Mouse (Mus musculus): ENCODE measurements around the gene Gpr152. TPM values are rescaled to one million over a fixed set of nuclear protein-coding genes. Genes with fewer than 3 reads are reported as not detected.

The Gpr152 gene
- not detected in 2 replicates for polyA plus RNA-seq (2014; fragmentation: Nextera tagmentation; extraction: Ambion mirVana)

GRCm38 (mm10) chr19:4139446-4139845, at the start of gene Gpr152:
Gene Gpr152 (plus strand): TSS chr19:4139787.
- no peak for ATAC-seq (ENCODE audit: insufficient number of reproducible peaks, insufficient read depth, low FRiP score, low read depth)
- Histone ChIP-seq H3K4me3 (ENCODE audit: control insufficient read depth in 1 of 2, insufficient read depth in 1 of 2, low read depth in 1 of 2, low read length in 2 of 2) (no peak within 1 kb of the TSS), H3K36me3 (ENCODE audit: control insufficient read depth, insufficient read depth, low read length) (no peaks in the 10 kb centered on the region), H3K4me2 (ENCODE audit: low read length) (no peak within 1 kb of the TSS), H3K27me3 (ENCODE audit: control insufficient read depth, insufficient read depth, low read length) (0 out of 2 replicates have a peak, but pooled peaks cover 7% of the 10 kb centered on the region), H3K27ac (replicated peaks in 1 of 2; ENCODE audit: control insufficient read depth in 1 of 2, insufficient read depth in 1 of 2, low read depth in 2 of 2, low read length in 2 of 2) (no peak within 1 kb of the TSS), H3K9me3 (ENCODE audit: control insufficient read depth, low read length) (no peaks in the 10 kb centered on the region), H3K9ac (ENCODE audit: low read length) (no peak within 1 kb of the TSS), H3K4me1 (ENCODE audit: control insufficient read depth in 2 of 2, insufficient read depth in 2 of 2, low read length in 2 of 2) (no peaks in the 10 kb centered on the region; a peak in 1 of 4 replicates)
- WGBS, result 74% methylated on average over 2 of the region's 2 CpGs

DNA sequence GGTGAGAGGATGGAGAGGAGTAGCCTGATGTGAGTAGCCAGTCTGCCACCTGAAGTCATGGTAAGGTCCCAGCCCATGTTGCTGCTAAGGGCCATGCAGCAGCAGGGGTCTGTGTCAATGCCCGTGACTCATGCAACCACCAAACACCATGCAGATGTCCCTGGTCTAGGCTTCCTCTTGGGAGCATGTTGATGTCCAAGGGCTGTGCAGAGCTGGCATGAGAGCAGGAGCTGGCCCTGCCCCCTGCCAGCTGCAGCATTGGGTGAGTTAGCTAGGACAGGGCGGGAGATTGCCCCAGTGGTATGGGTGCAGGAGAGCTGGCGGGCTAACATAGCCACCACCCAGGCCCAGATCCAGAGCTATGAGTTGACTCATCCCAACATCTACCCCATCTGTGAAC, 49.1 kb upstream of the Gpr152 start:
- no peak overlapping the region for H3K27ac ChIP-seq (replicated peaks in 1 of 2; ENCODE audit: control insufficient read depth in 1 of 2, insufficient read depth in 1 of 2, low read depth in 2 of 2, low read length in 2 of 2)

GRCm38 (mm10) chr19:4091383-4091782, 48.2 kb upstream of the Gpr152 start:
- 37% methylated on average over 2 of the region's 2 CpGs for WGBS
- ATAC-seq (ENCODE audit: insufficient number of reproducible peaks, insufficient read depth, low FRiP score, low read depth), result no peak
- peaks cover 9% of the 10 kb centered on the region for H3K27me3 ChIP-seq (ENCODE audit: control insufficient read depth, insufficient read depth, low read length)

More for the DNA sequence above, 49.1 kb upstream of the Gpr152 start:
- Histone ChIP-seq H3K4me2 (ENCODE audit: low read length) (no peak overlapping the region), H3K9me3 (ENCODE audit: control insufficient read depth, low read length) (no peaks in the 10 kb centered on the region), H3K4me3 (ENCODE audit: control insufficient read depth in 1 of 2, insufficient read depth in 1 of 2, low read depth in 1 of 2, low read length in 2 of 2) (no peak overlapping the region), H3K36me3 (ENCODE audit: control insufficient read depth, insufficient read depth, low read length) (no peaks in the 10 kb centered on the region), H3K27me3 (ENCODE audit: control insufficient read depth, insufficient read depth, low read length) (peaks cover 9% of the 10 kb centered on the region), H3K4me1 (ENCODE audit: control insufficient read depth in 2 of 2, insufficient read depth in 2 of 2, low read length in 2 of 2) (peaks cover 5 to 9% of the 10 kb centered on the region in 2 experiments; a peak in 3 of 4 replicates), H3K9ac (ENCODE audit: low read length) (no peak overlapping the region)
- ATAC-seq (ENCODE audit: insufficient number of reproducible peaks, insufficient read depth, low FRiP score, low read depth), result no peak
- 81% methylated on average over 3 of the region's 3 CpGs for WGBS

DNA sequence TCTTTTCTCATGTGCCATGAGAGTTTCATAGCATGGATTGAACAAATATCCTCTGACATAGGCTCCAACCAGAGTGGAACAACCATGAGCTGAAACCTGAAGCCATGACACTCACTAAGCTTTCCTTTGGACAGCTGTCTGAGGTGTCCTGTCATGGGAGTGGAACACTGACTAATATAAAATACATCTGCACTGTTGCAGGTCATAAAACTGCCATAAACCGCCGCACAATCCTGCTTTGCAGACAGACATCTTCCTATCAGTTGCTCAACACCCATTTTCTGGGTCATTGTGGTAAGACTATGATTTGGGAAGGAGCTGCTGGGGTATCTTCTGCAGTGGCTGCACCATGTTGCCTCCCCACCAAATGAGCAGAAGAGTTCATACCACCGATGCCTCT, 46.8 kb upstream of the Gpr152 start:
- Histone ChIP-seq H3K27ac (replicated peaks in 1 of 2; ENCODE audit: control insufficient read depth in 1 of 2, insufficient read depth in 1 of 2, low read depth in 2 of 2, low read length in 2 of 2) (no peak overlapping the region), H3K9ac (ENCODE audit: low read length) (no peak overlapping the region), H3K4me3 (ENCODE audit: control insufficient read depth in 1 of 2, insufficient read depth in 1 of 2, low read depth in 1 of 2, low read length in 2 of 2) (no peak overlapping the region), H3K4me2 (ENCODE audit: low read length) (no peak overlapping the region), H3K9me3 (ENCODE audit: control insufficient read depth, low read length) (no peaks in the 10 kb centered on the region), H3K4me1 (ENCODE audit: control insufficient read depth in 2 of 2, insufficient read depth in 2 of 2, low read length in 2 of 2) (peaks cover 1 to 4% of the 10 kb centered on the region in 2 experiments; a peak in 3 of 4 replicates), H3K27me3 (ENCODE audit: control insufficient read depth, insufficient read depth, low read length) (peaks cover 9% of the 10 kb centered on the region), H3K36me3 (ENCODE audit: control insufficient read depth, insufficient read depth, low read length) (no peaks in the 10 kb centered on the region)
- WGBS, result 88% methylated on average over 3 of the region's 3 CpGs
- ATAC-seq (ENCODE audit: insufficient number of reproducible peaks, insufficient read depth, low FRiP score, low read depth), result no peak

More at GRCm38 (mm10) chr19:4091383-4091782, 48.2 kb upstream of the Gpr152 start:
- H3K27ac ChIP-seq (replicated peaks in 1 of 2; ENCODE audit: control insufficient read depth in 1 of 2, insufficient read depth in 1 of 2, low read depth in 2 of 2, low read length in 2 of 2), result no peak overlapping the region
- no peaks in the 10 kb centered on the region for H3K9me3 ChIP-seq (ENCODE audit: control insufficient read depth, low read length)
- H3K4me3 ChIP-seq (ENCODE audit: control insufficient read depth in 1 of 2, insufficient read depth in 1 of 2, low read depth in 1 of 2, low read length in 2 of 2), result no peak overlapping the region
- H3K4me2 ChIP-seq (ENCODE audit: low read length), result no peak overlapping the region
- no peaks in the 10 kb centered on the region for H3K36me3 ChIP-seq (ENCODE audit: control insufficient read depth, insufficient read depth, low read length)
- no peak overlapping the region for H3K9ac ChIP-seq (ENCODE audit: low read length)
- H3K4me1 ChIP-seq (ENCODE audit: control insufficient read depth in 2 of 2, insufficient read depth in 2 of 2, low read length in 2 of 2), result peaks cover 7 to 9% of the 10 kb centered on the region in 2 experiments; a peak in 3 of 4 replicates

DNA sequence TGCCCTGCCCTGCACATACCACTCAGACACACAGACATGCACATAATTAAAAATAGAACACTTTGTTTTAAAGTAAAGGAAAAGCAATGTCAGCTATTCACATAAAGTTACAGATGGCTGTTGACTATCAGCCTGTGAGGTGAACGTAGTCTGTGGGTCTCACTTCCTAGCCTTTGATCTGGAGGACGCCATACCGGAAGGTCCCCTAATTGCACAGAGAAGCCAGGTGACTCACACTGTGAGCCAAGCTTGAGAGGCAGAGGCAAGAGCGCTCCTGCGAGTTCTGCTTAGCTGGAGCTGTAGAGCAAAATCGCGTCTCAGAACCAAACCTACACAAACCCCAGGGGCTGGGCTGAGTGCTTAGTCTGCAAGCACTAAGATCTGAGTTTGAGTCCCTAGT, 45.8 kb upstream of the Gpr152 start:
- WGBS, result 67% methylated on average over 7 of the region's 7 CpGs
- Histone ChIP-seq H3K36me3 (ENCODE audit: control insufficient read depth, insufficient read depth, low read length) (no peaks in the 10 kb centered on the region), H3K27ac (replicated peaks in 1 of 2; ENCODE audit: control insufficient read depth in 1 of 2, insufficient read depth in 1 of 2, low read depth in 2 of 2, low read length in 2 of 2) (no peak overlapping the region), H3K4me3 (ENCODE audit: control insufficient read depth in 1 of 2, insufficient read depth in 1 of 2, low read depth in 1 of 2, low read length in 2 of 2) (no peak overlapping the region), H3K9me3 (ENCODE audit: control insufficient read depth, low read length) (no peaks in the 10 kb centered on the region), H3K4me1 (ENCODE audit: control insufficient read depth in 2 of 2, insufficient read depth in 2 of 2, low read length in 2 of 2) (peaks cover 4% of the 10 kb centered on the region in 2 experiments; a peak in 3 of 4 replicates), H3K9ac (ENCODE audit: low read length) (no peak overlapping the region), H3K4me2 (ENCODE audit: low read length) (no peak overlapping the region), H3K27me3 (ENCODE audit: control insufficient read depth, insufficient read depth, low read length) (peaks cover 9% of the 10 kb centered on the region)
- no peak for ATAC-seq (ENCODE audit: insufficient number of reproducible peaks, insufficient read depth, low FRiP score, low read depth)

GRCm38 (mm10) chr19:4094348-4094747, 45.2 kb upstream of the Gpr152 start:
- no peaks in the 10 kb centered on the region for H3K9me3 ChIP-seq (ENCODE audit: control insufficient read depth, low read length)
- WGBS, result 76% methylated on average over 3 of the region's 3 CpGs
- H3K4me3 ChIP-seq (ENCODE audit: control insufficient read depth in 1 of 2, insufficient read depth in 1 of 2, low read depth in 1 of 2, low read length in 2 of 2), result no peak overlapping the region
- ATAC-seq (ENCODE audit: insufficient number of reproducible peaks, insufficient read depth, low FRiP score, low read depth), result no peak
- H3K4me1 ChIP-seq (ENCODE audit: control insufficient read depth in 2 of 2, insufficient read depth in 2 of 2, low read length in 2 of 2), result peaks cover 7% of the 10 kb centered on the region in 2 experiments
- H3K27ac ChIP-seq (replicated peaks in 1 of 2; ENCODE audit: control insufficient read depth in 1 of 2, insufficient read depth in 1 of 2, low read depth in 2 of 2, low read length in 2 of 2), result no peak overlapping the region
- H3K4me2 ChIP-seq (ENCODE audit: low read length), result no peak overlapping the region
- no peaks in the 10 kb centered on the region for H3K36me3 ChIP-seq (ENCODE audit: control insufficient read depth, insufficient read depth, low read length)
- H3K27me3 ChIP-seq (ENCODE audit: control insufficient read depth, insufficient read depth, low read length), result peaks cover 5% of the 10 kb centered on the region; the same call in 1 of the 2 replicates
- H3K9ac ChIP-seq (ENCODE audit: low read length), result no peak overlapping the region

- no peak for ATAC-seq (ENCODE audit: insufficient number of reproducible peaks, insufficient read depth, low FRiP score, low read depth)
- Histone ChIP-seq H3K36me3 (ENCODE audit: control insufficient read depth, insufficient read depth, low read length) (no peaks in the 10 kb centered on the region), H3K4me1 (ENCODE audit: control insufficient read depth in 2 of 2, insufficient read depth in 2 of 2, low read length in 2 of 2) (peaks cover 11 to 12% of the 10 kb centered on the region in 2 experiments), H3K27me3 (ENCODE audit: control insufficient read depth, insufficient read depth, low read length) (peaks cover under 1% of the 10 kb centered on the region; the same call in 1 of the 2 replicates), H3K4me2 (ENCODE audit: low read length) (no peak overlapping the region), H3K27ac (replicated peaks in 1 of 2; ENCODE audit: control insufficient read depth in 1 of 2, insufficient read depth in 1 of 2, low read depth in 2 of 2, low read length in 2 of 2) (no peak overlapping the region), H3K9ac (ENCODE audit: low read length) (no peak overlapping the region), H3K9me3 (ENCODE audit: control insufficient read depth, low read length) (no peaks in the 10 kb centered on the region), H3K4me3 (ENCODE audit: control insufficient read depth in 1 of 2, insufficient read depth in 1 of 2, low read depth in 1 of 2, low read length in 2 of 2) (no peak overlapping the region)
- WGBS, result 74% methylated on average over 5 of the region's 5 CpGs
Measured at GRCm38 (mm10) chr19:4094774-4095303, 44.7 kb upstream of the Gpr152 start.

DNA sequence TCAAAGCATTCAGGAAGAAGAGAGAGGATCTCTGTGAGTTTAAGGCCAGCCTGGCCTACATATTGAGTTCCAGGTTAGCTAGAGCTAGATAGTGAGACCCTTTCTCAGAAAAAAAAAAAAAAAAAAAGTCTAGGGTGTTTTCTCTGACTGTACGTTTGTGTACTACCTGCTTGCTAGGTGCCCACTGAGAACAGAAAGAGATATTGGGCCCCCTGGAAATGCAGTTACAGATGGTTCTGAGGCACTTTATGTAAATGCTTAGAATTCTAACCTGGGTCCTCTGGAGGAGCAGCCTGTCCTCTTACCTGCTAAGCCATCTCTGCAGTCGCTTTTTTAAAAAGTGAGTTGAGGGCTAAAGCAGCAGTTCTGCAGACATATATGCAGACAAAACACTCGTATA, 43.8 kb upstream of the Gpr152 start:
- 73% methylated on average over 3 of the region's 3 CpGs for WGBS
- Histone ChIP-seq H3K4me2 (ENCODE audit: low read length) (peak overlapping the region; percentile 71; the same call in 1 of the 2 replicates), H3K4me1 (ENCODE audit: control insufficient read depth in 2 of 2, insufficient read depth in 2 of 2, low read length in 2 of 2) (peaks cover 16 to 22% of the 10 kb centered on the region in 2 experiments), H3K27me3 (ENCODE audit: control insufficient read depth, insufficient read depth, low read length) (peaks cover under 1% of the 10 kb centered on the region; the same call in 1 of the 2 replicates), H3K9ac (ENCODE audit: low read length) (no peak overlapping the region), H3K36me3 (ENCODE audit: control insufficient read depth, insufficient read depth, low read length) (no peaks in the 10 kb centered on the region), H3K4me3 (ENCODE audit: control insufficient read depth in 1 of 2, insufficient read depth in 1 of 2, low read depth in 1 of 2, low read length in 2 of 2) (no peak overlapping the region), H3K27ac (replicated peaks in 1 of 2; ENCODE audit: control insufficient read depth in 1 of 2, insufficient read depth in 1 of 2, low read depth in 2 of 2, low read length in 2 of 2) (no peak overlapping the region), H3K9me3 (ENCODE audit: control insufficient read depth, low read length) (no peaks in the 10 kb centered on the region)
- no peak for ATAC-seq (ENCODE audit: insufficient number of reproducible peaks, insufficient read depth, low FRiP score, low read depth)

All from heart, embryonic 14.5 days (tissue).